Mouse (Mus musculus) CH12.LX (cell line): ENCODE results near the gene Hmox2. TPM values are rescaled to one million over a fixed set of nuclear protein-coding genes. Genes with fewer than 3 reads are reported as not detected.
A peak's percentile ranks its signal among the peaks of the same experiment; 100 is the strongest.

Experiments
- DNase-seq: peaks from one replicate; pipeline ENCODE4 v3.0.0-alpha.2; 2013; ENCODE audit errors: extremely low read depth
- H3K27ac ChIP-seq: 2 replicates; pipeline ENCODE4 v1.5.1; 2012; ENCODE audit warnings: low read depth, mild to moderate bottlenecking, control low read depth, moderate library complexity; ENCODE audit not compliant: insufficient read depth
- H3K27me3 ChIP-seq: replicated peaks from 2 replicates; pipeline ENCODE3; 2012; ENCODE audit warnings: inconsistent platforms
- H3K36me3 ChIP-seq, 2 experiments: replicated peaks in 1 of 2; 2 replicates each; pipeline versions ENCODE3 to v1.6.1; 2012; ENCODE audit warnings: inconsistent platforms in 1 of 2, low read length in 1 of 2, mild to moderate bottlenecking in 1 of 2, mixed read lengths in 1 of 2, moderate library complexity in 1 of 2; ENCODE audit not compliant: control insufficient read depth in 1 of 2, insufficient read depth in 1 of 2
- H3K4me1 ChIP-seq, 2 experiments: 2 replicates each; pipeline ENCODE4 v1.6.1; 2012; ENCODE audit warnings: inconsistent platforms in 1 of 2, moderate library complexity in 1 of 2; ENCODE audit not compliant: insufficient read depth in 2 of 2, control insufficient read depth in 1 of 2
- H3K4me2 ChIP-seq: 2 replicates; pipeline ENCODE4 v1.6.1; 2012; ENCODE audit warnings: low read depth, mild to moderate bottlenecking, control low read depth; ENCODE audit not compliant: poor library complexity, insufficient read depth, severe bottlenecking
- H3K4me3 ChIP-seq, 3 experiments: fragments of 150-350 bp in 1 of 3; sonication (generic) in 1 of 3; replicated peaks in 1 of 3; 2 replicates each; pipeline versions ENCODE3 to v1.5.1; 2011 to 2012; ENCODE audit warnings: low read depth in 2 of 3, low read length in 2 of 3, mild to moderate bottlenecking in 2 of 3, moderate library complexity in 2 of 3, control low read depth in 1 of 3, improper control_type of control experiment in 1 of 3, inconsistent platforms in 1 of 3, mixed read lengths in 1 of 3; ENCODE audit not compliant: poor library complexity in 1 of 3
- H3K79me2 ChIP-seq: replicated peaks from 2 replicates; pipeline ENCODE4 v1.6.1; 2012; ENCODE audit warnings: mild to moderate bottlenecking, moderate library complexity; ENCODE audit not compliant: control insufficient read depth, poor library complexity, insufficient read depth, severe bottlenecking; ENCODE audit errors: extremely low read depth
- H3K9ac ChIP-seq: 2 replicates; pipeline ENCODE4 v1.6.1; 2012; ENCODE audit warnings: low read depth, mild to moderate bottlenecking, control low read depth, moderate library complexity; ENCODE audit not compliant: insufficient read depth
- H3K9me3 ChIP-seq: replicated peaks from 2 replicates; pipeline ENCODE3; 2012; ENCODE audit warnings: low read length, inconsistent platforms, mixed read lengths
- BHLHE40 ChIP-seq: IDR thresholded peaks from 2 replicates; pipeline ENCODE4 v1.6.1; 2011; ENCODE audit warnings: mild to moderate bottlenecking, low read depth, low read length, improper control_type of control experiment
- EP300 ChIP-seq: IDR thresholded peaks from 2 replicates; pipeline ENCODE4 v1.6.1; 2011; ENCODE audit warnings: low read length, improper control_type of control experiment
- MAX ChIP-seq: IDR thresholded peaks from 2 replicates; pipeline ENCODE4 v1.6.1; 2011; ENCODE audit warnings: low read length, improper control_type of control experiment
- MYC ChIP-seq: IDR thresholded peaks from 2 replicates; pipeline ENCODE4 v1.6.1; 2011; ENCODE audit warnings: low read depth, mild to moderate bottlenecking, improper control_type of control experiment, low read length
- NELFE ChIP-seq: IDR thresholded peaks from 2 replicates; pipeline ENCODE4 v1.6.1; 2011; ENCODE audit warnings: low read depth, low read length, improper control_type of control experiment
- NRF1 ChIP-seq: IDR thresholded peaks from 2 replicates; pipeline ENCODE4 v1.6.1; 2014; ENCODE audit warnings: low read depth, mild to moderate bottlenecking, inconsistent platforms, low read length, improper control_type of control experiment, moderate library complexity
- RAD21 ChIP-seq: IDR thresholded peaks from 2 replicates; pipeline ENCODE4 v1.6.1; 2011; ENCODE audit warnings: low read depth, mild to moderate bottlenecking, low read length, improper control_type of control experiment, moderate library complexity
- RCOR1 ChIP-seq: conservative IDR thresholded peaks from 2 replicates; pipeline ENCODE4 v1.6.1; 2012; ENCODE audit warnings: low read depth, mild to moderate bottlenecking, inconsistent platforms, low read length, improper control_type of control experiment
- USF1 ChIP-seq: IDR thresholded peaks from 2 replicates; pipeline ENCODE4 v1.6.1; 2014; ENCODE audit warnings: low read depth, mild to moderate bottlenecking, inconsistent platforms, low read length, improper control_type of control experiment
- USF2 ChIP-seq: conservative IDR thresholded peaks from 2 replicates; pipeline ENCODE4 v1.6.1; 2011; ENCODE audit warnings: low read depth, low read length, improper control_type of control experiment
- ZNF384 ChIP-seq: IDR thresholded peaks from 2 replicates; pipeline ENCODE4 v1.6.1; 2012; ENCODE audit warnings: low read depth, low read length, improper control_type of control experiment, inconsistent platforms
- dilution Hi-C: fragments of 300-500 bp; cut with MboI; formaldehyde crosslinking; loops from 2 replicates; pipeline ENCODE4 v1.14.3; 2020; ENCODE audit warnings: low sequenced_read_pairs; ENCODE audit not compliant: extremely low pct_unique_long_range_greater_than_20kb, extremely low pct_ligation_motif_present
- in situ Hi-C: fragments of 300-500 bp; cut with MboI; formaldehyde crosslinking; loops from 3 replicates; pipeline ENCODE4 v1.14.3; 2019; ENCODE audit warnings: low sequenced_read_pairs, low pct_ligation_motif_present, low pct_unique_long_range_greater_than_20kb, mixed read lengths
- polyA plus RNA-seq: library from polyadenylated mRNA; unstranded; fragments of >175 nt; gene quantifications from 2 replicates; pipeline ENCODE4 v1.2.1, GENCODE M21; 2012; ENCODE audit warnings: low read depth; ENCODE audit not compliant: insufficient read length
- total RNA-seq, 2 experiments: library from RNA; depleted of rRNA; stranded (reverse); fragments of 300-350 nt in 1 of 2; fragments of >200 nt in 1 of 2; gene quantifications; 2 replicates each; pipeline ENCODE4 v1.2.3; 2012 to 2014

Hmox2 gene
- total and polyA plus RNA-seq, 3 experiments, result 72.3 to 91.9 (median 74.0) TPM

DNA sequence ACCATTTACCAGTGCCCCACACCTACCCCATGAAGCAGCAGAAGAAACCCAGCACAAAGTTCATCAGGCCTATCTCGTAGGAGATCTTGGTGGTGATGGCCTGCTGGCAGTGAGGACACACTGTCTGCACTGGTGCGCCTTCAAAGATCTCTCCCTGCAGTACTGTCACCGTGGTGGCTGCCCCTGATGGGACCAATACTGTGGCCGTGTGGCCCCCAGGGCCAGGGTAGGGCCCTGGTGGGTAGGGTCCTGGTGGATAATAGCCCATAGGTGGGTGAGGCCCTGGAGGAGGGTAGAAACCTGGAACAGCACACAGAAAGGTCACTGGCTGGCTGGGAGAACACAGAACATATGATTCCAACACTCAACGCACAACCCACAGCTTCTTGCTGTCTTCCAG, 42.6 kb downstream of the Hmox2 start:
- Histone ChIP-seq H3K4me2 (no peak overlapping the region), H3K4me1 (peaks cover 15 to 42% of the 10 kb centered on the region in 2 experiments), H3K36me3 (peaks cover 60 to 77% of the 10 kb centered on the region in 2 experiments), H3K9me3 (no peaks in the 10 kb centered on the region), H3K27me3 (no peaks in the 10 kb centered on the region), H3K27ac (no peak overlapping the region), H3K4me3 (no peak overlapping the region), H3K79me2 (peaks cover 4% of the 10 kb centered on the region), H3K9ac (no peak overlapping the region)
- no peak for DNase-seq
- TF ChIP-seq USF2 (no peak), RAD21 (no peak), USF1 (no peak), BHLHE40 (no peak), NELFE (no peak), EP300 (no peak), MYC (no peak), RCOR1 (no peak)
- in situ Hi-C loops (loop anchor here (25.0 kb wide), 1 partner anchor 94 kb away; no protein-coding TSS in a partner anchor), dilution Hi-C loops (no loop called here)

DNA sequence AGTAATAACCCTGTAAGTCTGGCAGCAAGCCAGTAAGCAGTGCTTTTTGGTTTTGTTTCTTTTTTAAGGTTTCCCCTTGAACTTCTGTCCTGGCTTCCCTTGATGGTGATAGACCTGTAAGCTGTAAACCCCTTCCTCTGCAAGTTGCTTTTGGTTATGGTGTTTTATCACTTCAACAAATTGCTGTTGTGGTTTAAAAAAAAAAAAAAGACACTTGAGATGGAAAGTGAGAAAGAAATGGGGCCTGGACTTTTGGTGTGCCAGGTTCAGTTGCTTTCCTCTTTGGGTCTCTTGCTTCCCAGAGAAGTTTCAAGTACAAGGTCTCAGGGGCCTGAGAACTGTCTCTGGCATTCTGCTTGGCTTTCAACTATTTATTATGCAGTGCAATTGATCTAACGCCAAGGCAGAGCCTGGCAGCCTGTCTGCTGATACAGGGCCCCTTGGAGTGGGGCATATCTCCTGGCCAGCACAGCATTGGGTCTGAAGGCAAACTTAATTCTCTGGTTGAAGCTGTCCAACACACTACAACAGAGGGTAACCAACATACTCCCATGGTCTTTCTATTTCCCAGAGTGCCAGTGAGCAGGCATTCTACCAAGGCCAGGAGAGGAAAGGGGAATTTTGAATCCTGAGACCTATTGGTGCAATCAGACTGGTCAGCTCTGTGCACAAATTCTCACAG, 47.3 kb downstream of the Hmox2 start:
- no peak overlapping the region for H3K4me3 ChIP-seq
- no peaks in the 10 kb centered on the region for H3K27me3 ChIP-seq
- H3K9me3 ChIP-seq, result no peaks in the 10 kb centered on the region
- H3K4me1 ChIP-seq, result peaks cover 20 to 30% of the 10 kb centered on the region in 2 experiments
- no peak for TF ChIP-seq NRF1
- TF ChIP-seq ZNF384, result peak; percentile 53; the same call in 1 of the 2 replicates
- peaks cover 26 to 55% of the 10 kb centered on the region in 2 experiments for H3K36me3 ChIP-seq
- no peak overlapping the region for H3K9ac ChIP-seq
- dilution Hi-C loops, result no loop called here
- in situ Hi-C loops, result loop anchor here (25.0 kb wide), 1 partner anchor 89 kb away; no protein-coding TSS in a partner anchor
- peaks cover 19% of the 10 kb centered on the region for H3K79me2 ChIP-seq
- DNase-seq, result no peak
- H3K4me2 ChIP-seq, result no peak overlapping the region
- no peak overlapping the region for H3K27ac ChIP-seq

DNA sequence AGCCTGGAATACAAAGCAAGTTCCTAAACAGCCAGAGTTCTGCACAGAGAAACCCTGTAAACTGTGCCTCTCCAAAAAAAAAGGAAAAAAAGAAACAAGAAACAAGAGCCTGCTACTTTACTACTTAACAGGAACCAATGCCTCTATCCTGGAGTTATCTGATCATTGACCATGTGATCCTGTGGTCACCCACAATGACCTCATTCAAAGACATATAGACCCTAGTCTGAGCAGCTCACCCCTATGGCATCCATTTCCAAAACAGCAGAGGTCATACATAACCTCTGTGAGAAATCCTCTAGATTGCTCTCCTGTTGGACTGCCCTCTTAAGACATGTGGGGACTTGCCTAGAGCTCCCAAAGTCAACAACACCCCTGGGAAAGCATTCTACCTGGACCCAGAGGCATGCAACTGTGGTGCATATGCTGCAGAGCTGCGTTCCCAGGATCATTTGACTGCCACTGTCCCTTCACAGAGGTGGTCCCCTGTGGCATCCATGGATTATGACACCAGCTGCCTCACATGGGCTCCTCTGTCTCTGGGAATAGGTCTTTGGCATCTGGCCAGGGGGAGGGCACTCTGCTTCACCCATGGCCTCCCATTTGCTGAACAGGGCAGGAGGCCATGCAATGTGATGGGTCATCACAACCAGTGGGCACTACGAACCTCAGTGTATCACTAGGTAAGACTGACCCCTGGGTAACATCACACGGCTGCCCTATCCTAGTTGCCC, 51.2 kb downstream of the Hmox2 start:
- Histone ChIP-seq H3K27ac (no peak overlapping the region), H3K36me3 (peaks cover 2 to 37% of the 10 kb centered on the region in 2 experiments), H3K9me3 (no peaks in the 10 kb centered on the region), H3K79me2 (peaks cover 35% of the 10 kb centered on the region), H3K4me1 (peaks cover 23 to 51% of the 10 kb centered on the region in 2 experiments), H3K4me2 (no peak overlapping the region), H3K27me3 (no peaks in the 10 kb centered on the region), H3K4me3 (no peak overlapping the region), H3K9ac (no peak overlapping the region)
- TF ChIP-seq RCOR1 (no peak), MAX (peak; percentile 37; the same call in 1 of the 2 replicates)
- DNase-seq, result no peak
- in situ Hi-C loops, result loop anchor here (5.0 kb wide), 1 partner anchor 90 kb away; no protein-coding TSS in a partner anchor
- dilution Hi-C loops, result no loop called here
